Mouse (Mus musculus) embryonic fibroblast, embryonic 13.5 days (primary cell): Measurements from ENCODE around the gene Clcn6.

Experiments used
- CTCF ChIP-seq: IDR thresholded peaks from 2 replicates; pipeline ENCODE4 v1.5.1; 2011; ENCODE audit warnings: mild to moderate bottlenecking, control low read depth, low read length, moderate library complexity, borderline replicate concordance; ENCODE audit not compliant: insufficient read depth
- POLR2A ChIP-seq: IDR thresholded peaks from 2 replicates; pipeline ENCODE4 v1.6.1; 2011; ENCODE audit warnings: low read depth, mild to moderate bottlenecking, control low read depth, low read length, moderate library complexity

DNA sequence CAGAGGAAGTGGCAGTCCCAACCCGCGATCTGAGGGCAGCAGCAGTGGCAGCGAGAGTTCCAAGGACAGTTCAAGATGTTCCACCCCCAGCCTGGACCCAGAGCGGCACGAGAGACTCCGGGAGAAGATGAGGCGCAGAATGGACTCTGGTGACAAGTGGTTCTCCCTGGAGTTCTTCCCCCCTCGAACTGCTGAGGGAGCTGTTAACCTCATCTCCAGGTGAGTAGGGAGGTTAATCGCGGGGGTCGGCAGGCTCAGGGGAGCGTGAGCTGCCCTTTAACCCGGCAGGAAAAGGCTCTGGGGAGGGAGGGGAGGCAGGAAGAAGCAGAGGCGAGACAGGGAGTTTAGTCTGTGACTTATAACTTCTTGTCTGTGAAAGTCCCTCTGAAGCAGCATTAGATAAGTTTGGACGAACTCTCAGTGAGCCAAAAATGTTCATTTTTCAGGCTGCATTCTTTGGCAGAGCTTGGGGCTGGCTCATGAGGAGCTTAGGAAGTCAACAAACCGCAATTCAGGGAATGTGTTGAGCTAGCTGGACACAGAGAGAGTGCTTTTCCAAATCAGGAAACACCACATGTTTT is 3.1 kb upstream of the Clcn6 start:
- TF ChIP-seq CTCF (no peak), POLR2A (no peak; the same call in 1 of the 2 replicates)
